Mouse (Mus musculus): ENCODE measurements at regions not wholly inside any gene's neighbourhood (a gene's known extent, or its start where the extent isn't known, plus 50 kb on each side); places are given as distances from the start of the nearest gene placed in this dataset.
"Not testable (repeated sequence)": the region's sequence is repeated elsewhere in the genome, so short reads cannot be mapped to it uniquely, and the experiment has no call there.

DNA sequence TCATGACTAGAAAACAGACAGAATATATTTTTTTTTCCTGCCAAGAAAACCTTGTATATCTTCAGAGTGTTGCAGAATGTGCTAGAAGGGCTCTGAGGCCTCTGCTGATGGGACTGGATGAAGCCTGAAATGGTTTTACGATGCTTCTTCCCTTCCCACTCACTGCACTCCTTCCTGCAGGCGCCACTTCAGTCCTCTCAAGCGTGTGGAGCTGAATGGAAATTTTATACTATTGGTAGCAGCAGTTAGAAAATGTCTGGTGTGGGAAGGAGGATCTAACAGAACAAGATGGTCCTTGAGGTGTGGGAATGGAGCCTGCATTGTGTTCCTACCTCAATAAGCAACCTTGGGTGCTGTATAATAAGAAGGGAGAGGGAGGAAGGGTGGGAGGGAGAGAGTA is 166.1 kb upstream of the Smlr1 start:
- intact Hi-C loops (cut with DNase I) = no loop called here

DNA sequence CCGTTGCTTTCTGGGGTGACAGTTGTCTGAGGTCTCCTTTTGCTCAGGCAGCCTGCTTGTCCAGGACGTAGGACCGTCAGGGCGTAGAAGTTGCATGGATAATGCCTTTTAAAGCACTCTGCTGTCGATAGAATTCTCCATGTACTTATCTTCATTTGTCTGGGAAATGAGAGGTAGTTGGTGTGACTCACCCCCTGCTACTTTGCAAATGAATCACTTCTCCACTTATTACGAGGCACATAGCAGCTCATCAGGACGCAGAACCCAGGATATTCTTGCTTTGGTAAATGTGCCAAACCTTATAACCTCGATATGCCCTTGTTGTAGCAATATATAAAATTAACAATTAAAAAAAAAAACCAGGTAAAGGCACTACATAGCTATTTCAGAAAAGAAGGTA is 159.7 kb upstream of the Smlr1 start:
- intact Hi-C loops (cut with DNase I) = no loop called here

DNA sequence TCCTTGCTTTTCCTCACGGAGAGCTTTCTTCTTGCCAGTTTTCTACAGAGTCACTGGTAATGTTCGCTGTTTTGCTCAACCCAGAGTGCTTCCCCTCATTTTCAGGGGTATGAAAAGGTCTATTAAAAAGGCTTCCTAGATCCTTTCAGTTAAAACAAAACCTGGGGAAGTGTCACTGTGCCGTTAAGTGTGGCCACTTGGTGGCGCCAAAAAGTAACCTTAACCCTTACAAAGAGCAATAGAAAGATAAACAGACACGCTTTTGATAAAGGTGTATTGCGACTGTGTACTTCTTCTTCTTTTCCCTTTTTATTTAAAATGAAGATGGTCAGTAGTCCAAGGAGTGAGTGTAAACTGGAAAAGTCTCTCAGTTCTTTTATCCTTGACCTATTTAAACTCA is 145.2 kb upstream of the Smlr1 start:
- intact Hi-C loops (cut with DNase I) = loop anchor here (1.0 to 10.0 kb wide), 3 partner anchors 396 to 664 kb away; partner anchors contain the start of genes Gm9767 and Tmem200a

DNA sequence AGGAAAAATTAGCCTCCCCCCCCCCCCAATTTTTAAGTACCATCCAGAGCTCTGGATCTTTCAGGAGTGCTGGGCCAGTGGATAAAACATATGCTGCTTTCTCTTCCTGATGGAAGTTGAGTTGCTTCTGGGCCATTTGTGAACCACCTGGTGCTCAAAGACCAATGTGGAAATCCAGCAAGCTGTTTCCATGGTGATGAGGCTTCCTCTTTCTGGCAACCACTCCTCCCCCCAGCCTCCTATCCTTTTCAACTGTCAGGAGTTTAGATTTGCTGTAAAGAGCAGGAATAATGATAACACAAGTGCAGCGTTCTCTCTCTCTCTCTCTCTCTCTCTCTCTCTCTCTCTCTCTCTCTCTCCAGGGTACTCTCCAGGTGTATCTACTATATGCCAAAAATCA is 141.8 kb upstream of the Smlr1 start:
- intact Hi-C loops (cut with DNase I) = no loop called here

DNA sequence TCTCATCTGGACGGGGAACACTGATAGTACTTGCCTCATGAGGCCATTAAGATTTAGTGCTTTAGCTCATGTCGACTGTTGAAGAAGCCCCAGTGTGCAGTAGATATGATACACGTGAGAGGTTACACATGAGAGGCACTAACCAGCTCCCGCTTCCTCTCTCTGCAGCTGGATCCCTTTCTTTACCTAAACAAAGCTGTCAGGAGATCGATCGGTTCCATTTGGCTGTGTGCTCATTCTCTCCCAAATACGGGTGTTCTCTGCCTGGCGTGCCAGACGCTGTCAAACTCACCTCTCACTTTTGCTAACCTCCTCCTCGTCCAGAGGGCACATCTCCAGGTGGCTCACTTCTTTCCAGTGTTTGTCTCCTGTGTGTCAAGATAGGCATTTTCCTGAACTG is 139.3 kb upstream of the Smlr1 start:
- intact Hi-C loops (cut with DNase I) = no loop called here

DNA sequence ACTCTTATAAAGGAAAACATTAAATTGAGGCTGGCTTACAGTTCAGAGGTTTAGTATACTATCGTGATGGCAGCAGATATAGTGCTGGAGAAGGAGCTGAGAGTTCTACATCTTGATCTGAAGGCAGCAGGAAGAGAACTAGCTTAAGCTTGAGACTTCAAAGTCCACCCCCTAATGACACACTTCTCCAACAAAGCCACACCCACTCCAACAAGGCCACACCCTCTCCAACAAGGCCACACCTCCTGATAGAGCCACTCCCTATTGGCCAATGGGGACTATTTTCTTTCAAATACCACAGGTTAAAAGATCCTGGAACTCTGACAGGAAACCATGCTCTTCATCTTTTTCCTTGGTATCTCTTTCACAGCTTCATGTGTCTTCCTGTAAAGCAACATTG is 134.0 kb upstream of the Smlr1 start:
- intact Hi-C loops (cut with DNase I) = no loop called here

DNA sequence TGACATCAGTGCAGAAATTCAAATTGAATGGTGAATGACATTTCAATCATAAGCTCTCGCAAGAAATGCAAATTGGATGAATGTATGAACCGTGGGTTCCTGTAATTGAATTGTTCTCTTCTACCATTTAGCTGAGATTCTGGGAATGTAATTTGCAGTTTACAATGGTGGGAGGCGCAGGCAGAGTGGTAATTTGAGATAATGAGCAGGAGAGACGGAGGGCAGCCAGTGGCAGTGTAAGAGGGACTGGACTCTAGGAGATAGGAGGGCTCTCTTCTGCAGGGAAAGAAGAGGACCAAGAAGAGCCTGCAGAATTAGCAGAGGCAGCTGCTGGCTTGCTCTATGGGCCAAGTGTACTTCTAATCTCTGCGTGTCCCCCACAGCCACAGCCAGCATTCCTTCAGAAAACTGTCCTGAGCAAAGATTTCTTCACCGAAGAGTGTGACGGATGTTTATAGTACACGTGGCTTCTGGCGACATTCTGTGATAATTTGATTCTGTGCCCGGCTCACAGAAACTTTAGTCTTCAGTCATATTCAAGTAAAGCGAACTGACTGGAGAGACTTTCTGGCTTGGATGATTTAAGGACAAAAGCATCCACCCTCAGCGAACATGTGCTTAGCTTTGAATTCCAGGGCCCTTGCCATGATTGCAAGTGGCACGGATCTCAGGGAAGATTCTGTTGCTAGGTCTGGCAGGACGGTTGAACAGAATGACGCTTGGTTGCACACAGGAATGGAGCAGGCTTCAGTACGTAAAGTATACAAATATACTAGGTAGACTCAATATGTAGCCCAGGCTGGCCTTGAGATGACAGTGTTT is 116.9 kb upstream of the Smlr1 start:
- intact Hi-C loops (cut with DNase I) = no loop called here

DNA sequence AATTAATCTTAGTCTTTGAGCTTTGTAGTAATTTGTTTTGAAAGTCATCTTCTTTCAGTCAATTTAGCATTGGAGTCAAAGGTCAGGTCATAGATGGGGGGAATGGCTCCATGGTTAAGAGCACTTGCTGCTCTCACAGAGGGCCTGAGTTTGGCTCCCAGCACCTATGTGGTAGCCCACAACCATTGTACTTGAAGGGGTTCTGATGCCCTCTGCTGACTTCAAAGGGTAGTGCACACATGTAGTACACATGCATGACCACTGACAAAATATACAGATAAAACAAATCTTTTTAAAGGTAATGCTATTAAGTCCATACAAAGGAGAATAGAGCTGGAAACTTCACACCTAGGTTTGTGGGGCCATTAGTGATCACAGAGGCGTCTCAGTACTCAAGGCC is 111.7 kb upstream of the Smlr1 start:
- intact Hi-C loops (cut with DNase I) = no loop called here

DNA sequence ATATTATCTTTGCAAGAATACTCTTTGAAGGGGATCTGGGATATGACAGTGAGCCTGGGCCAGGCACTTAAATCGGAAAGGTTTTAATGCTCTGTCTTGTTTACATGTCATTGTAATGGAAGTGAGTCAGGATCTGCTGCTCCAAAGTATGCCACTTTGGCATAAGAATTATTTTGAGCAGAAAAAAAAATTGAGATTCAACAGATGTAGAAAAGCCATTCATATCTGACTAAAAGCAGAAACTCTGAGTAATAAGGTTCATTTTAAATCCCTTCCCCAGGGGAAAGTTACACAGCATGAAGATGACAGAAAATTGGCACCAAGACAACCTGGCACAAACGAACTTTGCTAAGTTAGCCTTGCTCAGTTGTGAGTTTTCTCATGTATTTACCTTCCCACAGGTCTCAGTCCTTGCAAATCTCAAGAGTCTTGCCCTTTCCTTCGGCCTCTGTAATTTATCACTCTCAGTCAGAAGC is 107.5 kb upstream of the Smlr1 start:
- intact Hi-C loops (cut with DNase I) = no loop called here

DNA sequence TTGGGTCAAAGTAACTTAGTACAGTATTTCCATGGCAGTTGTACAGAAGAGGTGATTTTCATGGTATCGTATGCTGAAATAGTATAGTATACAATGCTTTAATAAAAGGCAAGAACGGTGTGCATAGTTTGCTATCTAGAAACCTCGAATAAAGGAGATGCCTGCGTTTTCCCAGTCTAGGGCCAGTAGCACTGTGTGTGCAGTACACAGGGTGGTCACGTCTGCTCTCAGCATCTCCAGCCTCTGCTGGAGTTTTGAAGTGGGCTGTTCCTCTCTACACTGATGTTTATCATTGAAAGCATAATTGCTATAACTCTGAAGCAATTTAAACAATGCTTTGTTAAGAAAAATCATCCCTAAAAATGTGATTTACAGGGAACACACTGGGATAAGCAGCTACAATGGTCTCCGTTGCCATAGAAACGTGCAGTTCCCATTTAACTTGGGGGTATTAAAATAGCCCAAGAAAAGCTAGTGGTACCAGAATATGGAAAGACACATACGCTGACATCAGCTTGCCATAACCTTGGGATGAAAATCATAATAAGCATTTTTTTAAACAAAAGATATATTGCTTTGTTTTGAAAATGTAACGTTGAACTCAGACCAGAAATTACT is 106.1 kb upstream of the Smlr1 start:
- intact Hi-C loops (cut with DNase I) = no loop called here

DNA sequence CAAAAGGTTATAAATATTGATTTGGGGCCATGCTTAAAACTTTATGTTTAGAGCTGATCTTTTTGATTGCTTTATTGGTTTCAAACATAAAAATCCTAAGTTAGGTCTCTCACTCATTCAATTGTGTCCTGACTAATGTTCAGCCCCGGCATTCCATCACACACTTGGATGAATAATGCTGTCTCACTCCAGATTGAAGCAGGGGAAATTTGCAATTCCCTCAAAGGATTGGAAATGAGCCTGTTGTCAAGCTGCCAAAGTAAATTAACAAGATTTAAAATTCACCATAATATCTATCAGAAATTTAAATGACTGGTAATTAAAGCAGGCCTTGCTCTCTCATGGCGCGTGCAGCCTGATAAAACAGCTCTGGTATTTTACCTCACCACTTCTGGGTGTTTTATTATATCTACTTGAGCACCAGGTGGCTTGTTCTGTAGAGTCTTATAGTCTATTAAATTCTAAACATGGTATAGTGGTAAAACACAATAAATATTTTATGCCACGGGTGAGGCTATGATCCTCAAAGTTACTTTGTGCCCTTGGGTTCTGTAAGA is 97.1 kb upstream of the Smlr1 start:
- intact Hi-C loops (cut with DNase I) = no loop called here

DNA sequence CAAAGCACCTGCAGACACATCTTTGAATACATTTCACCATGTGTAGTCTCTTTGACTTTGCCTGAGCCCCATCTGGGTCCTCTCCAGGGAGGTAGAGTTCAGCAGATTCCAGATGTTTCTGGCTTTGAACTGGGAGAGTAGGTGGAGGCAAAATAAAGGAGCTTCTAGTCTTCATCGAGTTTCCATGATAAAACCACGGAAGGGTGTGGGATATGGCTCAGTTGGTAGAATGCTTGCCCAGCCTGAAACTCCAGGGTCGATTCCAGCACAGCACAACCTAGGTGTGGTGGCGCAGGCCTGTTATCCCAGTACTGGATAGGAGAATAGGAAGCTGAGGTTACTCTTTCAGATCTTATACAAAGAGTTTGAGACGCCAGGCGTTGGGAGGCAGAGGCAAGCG is 96.2 kb upstream of the Smlr1 start:
- intact Hi-C loops (cut with DNase I) = no loop called here

DNA sequence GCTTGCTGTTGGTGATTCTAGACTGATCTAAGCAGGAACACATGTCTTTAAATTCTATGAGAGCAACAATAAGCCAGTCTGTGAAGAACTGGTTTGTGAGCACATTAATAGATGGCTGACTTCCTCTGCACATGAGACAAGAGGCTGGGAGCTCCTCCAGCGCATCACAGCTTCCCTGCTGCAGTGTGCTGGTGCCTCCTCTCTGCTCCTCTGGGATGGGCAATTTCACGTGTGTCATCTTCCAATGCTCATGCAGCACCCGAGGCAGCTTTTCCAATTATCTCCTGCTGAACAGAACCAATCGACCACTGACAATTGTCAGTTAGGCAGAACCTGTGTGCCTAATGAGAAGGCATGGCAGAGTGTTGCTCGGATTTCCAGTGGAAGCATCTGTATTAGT is 86.5 kb upstream of the Smlr1 start:
- intact Hi-C loops (cut with DNase I) = no loop called here

DNA sequence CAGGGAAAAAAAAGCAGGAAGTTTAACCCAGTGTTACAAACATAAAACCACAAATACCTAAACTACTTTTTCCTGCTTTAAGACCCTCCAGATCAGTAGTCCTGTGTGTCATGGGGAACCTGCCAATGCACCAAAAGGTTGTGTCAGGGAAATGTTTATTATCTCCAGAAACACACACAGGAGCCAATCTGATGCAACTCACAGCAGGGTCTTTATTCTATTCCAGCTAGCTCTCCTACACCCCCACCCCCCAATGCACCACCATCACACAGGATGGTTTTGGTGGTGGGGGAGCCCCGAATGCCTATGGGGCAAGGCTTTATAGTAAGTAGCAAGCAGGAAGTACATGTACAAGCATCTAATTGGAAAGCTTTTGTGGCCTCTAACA is 85.7 kb upstream of the Smlr1 start:
- intact Hi-C loops (cut with DNase I) = not testable (repeated sequence)

DNA sequence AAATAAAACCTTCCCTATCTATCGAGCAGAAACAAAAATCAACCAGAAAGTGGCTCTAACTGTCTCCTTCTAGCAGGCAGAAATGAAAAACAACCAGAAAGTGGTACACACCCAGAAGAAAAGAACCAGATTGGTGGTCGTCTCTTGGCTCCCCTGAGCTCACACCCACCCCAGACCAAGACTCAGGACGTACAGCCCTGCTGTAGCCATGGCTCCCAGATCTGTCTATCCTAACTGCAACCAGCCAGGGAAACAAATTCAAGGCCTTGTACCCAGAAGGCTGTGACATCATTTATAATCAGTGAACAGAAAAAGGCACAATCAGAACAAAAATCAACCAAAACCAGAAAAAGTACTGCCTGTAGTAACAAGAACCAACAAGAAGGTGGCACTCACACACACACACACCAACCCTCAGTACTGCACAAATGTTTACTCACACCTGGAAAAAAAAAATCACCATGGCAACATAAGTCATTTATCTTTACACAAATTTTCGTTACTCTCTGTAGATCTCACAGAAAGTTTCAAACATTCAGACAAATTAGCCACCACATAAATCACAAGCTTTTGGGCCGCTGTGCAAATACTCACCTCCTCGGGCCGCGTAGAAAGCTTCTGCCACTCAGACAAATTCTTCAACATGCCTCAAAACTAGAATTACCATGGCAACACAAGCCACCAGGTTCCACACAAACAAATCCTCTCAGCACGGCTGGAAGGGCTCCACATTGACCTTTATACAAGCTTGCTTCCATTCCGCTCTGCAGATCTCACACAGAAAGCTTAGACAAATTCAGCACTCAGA is 85.1 kb upstream of the Smlr1 start:
- intact Hi-C loops (cut with DNase I) = no loop called here

DNA sequence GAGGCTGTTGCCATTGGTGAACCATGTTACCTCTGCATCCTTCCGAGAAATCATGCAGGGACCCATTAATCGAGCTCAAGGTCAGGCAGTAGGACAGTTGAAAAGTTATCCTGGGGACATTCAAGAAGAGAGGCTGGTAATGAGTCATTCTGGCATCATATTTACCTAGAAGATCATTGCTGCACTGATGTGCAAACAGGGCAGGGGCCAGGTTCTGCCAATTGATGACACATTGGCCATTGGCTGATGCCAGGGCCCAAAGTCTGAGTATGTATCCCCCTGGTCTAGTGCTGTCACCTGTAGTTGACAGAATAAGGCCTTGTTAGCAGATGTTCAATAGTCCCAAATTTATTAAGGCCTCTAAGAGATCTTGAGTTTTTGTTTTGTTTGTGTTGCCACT is 83.6 kb upstream of the Smlr1 start:
- intact Hi-C loops (cut with DNase I) = no loop called here

DNA sequence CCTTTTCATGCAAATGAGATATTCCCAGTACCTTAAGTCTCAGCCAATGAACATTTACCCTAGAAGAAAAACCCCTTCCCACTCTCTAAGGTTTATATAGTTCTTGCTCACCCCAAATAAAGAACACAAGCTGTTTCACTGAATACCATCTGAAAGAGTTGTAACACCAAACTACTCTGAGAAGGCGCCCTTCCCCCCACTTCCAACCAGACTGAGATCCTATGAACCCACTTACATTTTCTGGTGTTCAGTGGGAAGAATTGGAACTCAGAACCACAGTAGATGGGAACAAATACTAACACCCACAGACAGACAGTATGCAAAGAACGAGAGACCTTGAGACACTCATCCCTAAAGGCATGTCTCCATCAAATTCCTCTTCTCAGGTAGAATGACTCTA is 65.4 kb upstream of the Smlr1 start:
- intact Hi-C loops (cut with DNase I) = no loop called here

DNA sequence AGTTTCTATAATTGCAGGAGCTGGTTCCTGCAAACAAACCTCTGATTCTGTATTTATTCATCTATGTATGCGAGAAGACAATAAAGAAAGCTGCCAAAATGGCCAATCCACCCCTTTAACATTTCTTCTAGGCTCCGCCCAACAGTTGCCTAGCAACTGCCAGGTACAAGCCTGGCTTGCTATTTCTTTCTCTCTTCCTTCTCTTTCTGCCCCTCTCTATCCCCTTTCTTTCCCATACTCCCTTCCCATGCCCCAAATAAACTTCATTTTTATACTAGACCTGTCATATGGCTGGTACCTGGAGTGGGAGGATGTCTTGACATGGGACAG is 53.2 kb upstream of the Smlr1 start:
- intact Hi-C loops (cut with DNase I) = no loop called here

DNA sequence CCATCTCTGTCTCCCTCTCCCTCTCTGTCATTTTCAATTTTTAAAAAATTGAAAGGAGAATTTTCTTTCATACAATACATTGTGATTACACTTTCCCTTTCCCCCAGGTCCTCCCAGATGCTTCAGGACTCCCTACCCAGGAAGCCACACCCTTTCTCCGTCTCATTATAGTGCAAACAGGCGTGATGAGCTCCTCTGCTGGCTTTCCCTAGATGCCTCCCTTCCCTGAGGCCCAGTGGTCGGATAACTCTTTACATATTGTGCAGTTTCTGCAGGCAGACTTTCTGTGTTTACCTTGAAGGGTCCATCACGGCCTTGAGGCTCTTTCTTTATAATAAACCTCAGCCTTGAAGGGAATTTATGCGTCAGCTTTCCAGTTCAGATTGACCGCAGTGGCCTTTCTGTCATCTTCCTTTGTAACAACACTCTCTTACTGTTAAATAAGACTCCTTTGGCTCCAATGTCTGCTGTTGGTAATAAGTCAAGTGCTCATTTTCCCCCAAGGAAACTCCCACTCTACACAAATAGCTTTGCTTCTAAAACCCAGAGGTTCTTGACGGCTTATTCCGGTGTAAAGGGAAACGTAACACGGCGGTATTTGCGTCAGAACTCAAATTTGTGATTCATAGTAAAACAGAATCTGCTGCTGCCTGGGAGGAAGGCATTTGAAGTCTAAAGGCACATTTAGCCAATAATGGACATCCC is 52.7 kb upstream of the Smlr1 start:
- intact Hi-C loops (cut with DNase I) = no loop called here
